ENCODE assay signal across 27 mouse cellular contexts in genomic region chr7:104103913-104104756, GRCm38 (mm10). TPM values are rescaled to one million over a fixed set of nuclear protein-coding genes. Genes with fewer than 3 reads are reported as not detected.
DNase-seq lines count a peak whose midpoint lies in the region; ATAC-seq lines count a peak whose summit lies in the region.
"Had no signal": no experiment of that assay in that cellular context is flagged by ENCODE, and none has a peak within 500 bp of the region (broad histone marks: within the 10 kb centered on the region; RNA-seq: fewer than 3 reads in every experiment).

No protein-coding gene starts in this region.

- H3K4me3 ChIP-seq in liver, embryonic 13.5 days (replicated peaks) = no peak overlapping the region
- H3K4me3 ChIP-seq: forebrain, embryonic 12.5 days; hindbrain, embryonic 10.5 days; limb, embryonic 13.5 days; midbrain, embryonic 12.5 days had no signal

- no peaks in the 10 kb centered on the region for H3K36me3 ChIP-seq in liver, embryonic 13.5 days
- H3K36me3 ChIP-seq: forebrain, embryonic 12.5 days; hindbrain, embryonic 10.5 days; limb, embryonic 13.5 days; midbrain, embryonic 12.5 days had no signal

- H3K9me3 ChIP-seq in liver, embryonic 13.5 days (replicated peaks) = no peaks in the 10 kb centered on the region
- H3K9me3 ChIP-seq: forebrain, embryonic 12.5 days; hindbrain, embryonic 10.5 days; midbrain, embryonic 12.5 days had no signal

- peak; percentile 100 for ATAC-seq in common myeloid progenitor, adult 5-6 weeks (replicated peaks; ENCODE audit: low read depth, poor library complexity, severe bottlenecking)
- ATAC-seq in liver, embryonic 13.5 days (ENCODE audit: low read depth) = peak; percentile 74
- ATAC-seq: Patski had no signal

- no peak overlapping the region for H3K27ac ChIP-seq in liver, embryonic 13.5 days
- H3K27ac ChIP-seq: forebrain, embryonic 12.5 days; hindbrain, embryonic 10.5 days; kidney, postnatal 0 days; limb, embryonic 13.5 days; midbrain, embryonic 12.5 days had no signal

- H3K27me3 ChIP-seq in liver, embryonic 13.5 days = no peaks in the 10 kb centered on the region
- H3K27me3 ChIP-seq: forebrain, embryonic 12.5 days; limb, embryonic 13.5 days; midbrain, embryonic 12.5 days; Patski had no signal

- no peak overlapping the region for H3K9ac ChIP-seq in liver, embryonic 13.5 days
- H3K9ac ChIP-seq: forebrain, embryonic 12.5 days; limb, embryonic 13.5 days; midbrain, embryonic 12.5 days had no signal

- H3K4me1 ChIP-seq in liver, embryonic 13.5 days (replicated peaks) = no peaks in the 10 kb centered on the region
- H3K4me1 ChIP-seq: forebrain, embryonic 12.5 days; hindbrain, embryonic 10.5 days; limb, embryonic 13.5 days; midbrain, embryonic 12.5 days had no signal

- DNase-seq in embryo, embryonic 10.5 days (ENCODE audit: low spot score) = peak; percentile 9
- DNase-seq in embryo, embryonic 11 days = no peak
- no peak for DNase-seq in liver, embryonic 13.5 days
- DNase-seq in mesoderm, embryonic 11.5 days (ENCODE audit: low read depth, low spot score) = peak; percentile 51
- DNase-seq in natural killer cell, adult 2 months (ENCODE audit: low spot score in 2 of 2) = no peak
- no peak for DNase-seq in adrenal gland, postnatal 14 days
- no peak for DNase-seq in heart, adult 11 months
- DNase-seq: adrenal gland, postnatal 10 days; cerebellum, adult 9-11 months; gastrocnemius, postnatal 14 days; kidney, adult 18-20 months; lung, adult 2 months; right cerebral cortex, postnatal 4 days had no signal

- no peak overlapping the region for H3K4me2 ChIP-seq in liver, embryonic 13.5 days
- H3K4me2 ChIP-seq: forebrain, embryonic 12.5 days; limb, embryonic 13.5 days; midbrain, embryonic 12.5 days had no signal

- 18% methylated on average over 4 of the region's 4 CpGs for WGBS in liver, embryonic 13.5 days (ENCODE audit: insufficient replicate concordance)

RNA-seq across cellular contexts. Expression of gene Olfr646, which starts 0.5 kb away (rescaled TPM):
- total RNA-seq in common myeloid progenitor, adult 5-6 weeks (2017) = not detected in 2 replicates
- polyA plus RNA-seq in liver, embryonic 13.5 days (2015; fragmentation: Nextera tagmentation; extraction: Ambion mirVana) = not detected in 2 replicates
- total RNA-seq in adrenal gland, postnatal 14 days (2021) = not detected in 2 replicates
- total RNA-seq: adrenal gland, postnatal 10 days; gastrocnemius, postnatal 14 days; layer of hippocampus, adult 18-20 months; layer of hippocampus, postnatal 25 days; left cerebral cortex, postnatal 10 days had no signal
- polyA plus RNA-seq: brain, embryonic 14.5 days; embryonic facial prominence, embryonic 11.5 days; forebrain, embryonic 12.5 days; heart, embryonic 16.5 days; hindbrain, embryonic 10.5 days; kidney, postnatal 0 days; limb, embryonic 13.5 days; lung, adult 2 months; midbrain, embryonic 12.5 days; stomach, embryonic 16.5 days had no signal

RNA-seq across cellular contexts. Expression of gene Olfr645, which starts 18.9 kb away (rescaled TPM):
- total RNA-seq in common myeloid progenitor, adult 5-6 weeks (2017) = not detected in 2 replicates
- polyA plus RNA-seq in liver, embryonic 13.5 days (2015; fragmentation: Nextera tagmentation; extraction: Ambion mirVana) = not detected in 2 replicates
- total RNA-seq in adrenal gland, postnatal 14 days (2021) = not detected in 2 replicates
- total RNA-seq: adrenal gland, postnatal 10 days; gastrocnemius, postnatal 14 days; layer of hippocampus, adult 18-20 months; layer of hippocampus, postnatal 25 days; left cerebral cortex, postnatal 10 days had no signal
- polyA plus RNA-seq: brain, embryonic 14.5 days; embryonic facial prominence, embryonic 11.5 days; forebrain, embryonic 12.5 days; heart, embryonic 16.5 days; hindbrain, embryonic 10.5 days; kidney, postnatal 0 days; limb, embryonic 13.5 days; lung, adult 2 months; midbrain, embryonic 12.5 days; Patski; stomach, embryonic 16.5 days had no signal

RNA-seq across cellular contexts. Expression of gene Ubqln5, which starts 25.5 kb away (rescaled TPM):
- not detected in 2 replicates for total RNA-seq in common myeloid progenitor, adult 5-6 weeks (2017)
- polyA plus RNA-seq in liver, embryonic 13.5 days (2015; fragmentation: Nextera tagmentation; extraction: Ambion mirVana) = not detected in 2 replicates
- total RNA-seq in adrenal gland, postnatal 14 days (2021) = not detected in 2 replicates
- total RNA-seq: adrenal gland, postnatal 10 days; gastrocnemius, postnatal 14 days; layer of hippocampus, adult 18-20 months; layer of hippocampus, postnatal 25 days; left cerebral cortex, postnatal 10 days had no signal
- polyA plus RNA-seq: brain, embryonic 14.5 days; embryonic facial prominence, embryonic 11.5 days; forebrain, embryonic 12.5 days; heart, embryonic 16.5 days; hindbrain, embryonic 10.5 days; kidney, postnatal 0 days; limb, embryonic 13.5 days; lung, adult 2 months; midbrain, embryonic 12.5 days; Patski; stomach, embryonic 16.5 days had no signal

RNA-seq across cellular contexts. Expression of gene Olfr644, which starts 32.5 kb away (rescaled TPM):
- total RNA-seq in common myeloid progenitor, adult 5-6 weeks (2017) = not detected in 2 replicates
- polyA plus RNA-seq in liver, embryonic 13.5 days (2015; fragmentation: Nextera tagmentation; extraction: Ambion mirVana) = not detected in 2 replicates
- total RNA-seq in adrenal gland, postnatal 14 days (2021) = not detected in 2 replicates
- total RNA-seq: adrenal gland, postnatal 10 days; gastrocnemius, postnatal 14 days; layer of hippocampus, adult 18-20 months; layer of hippocampus, postnatal 25 days; left cerebral cortex, postnatal 10 days had no signal
- polyA plus RNA-seq: brain, embryonic 14.5 days; embryonic facial prominence, embryonic 11.5 days; forebrain, embryonic 12.5 days; heart, embryonic 16.5 days; hindbrain, embryonic 10.5 days; kidney, postnatal 0 days; limb, embryonic 13.5 days; lung, adult 2 months; midbrain, embryonic 12.5 days; Patski; stomach, embryonic 16.5 days had no signal

RNA-seq across cellular contexts. Expression of gene Olfr643, which starts 33.1 kb away (rescaled TPM):
- total RNA-seq in common myeloid progenitor, adult 5-6 weeks (2017) = not detected in 2 replicates
- polyA plus RNA-seq in liver, embryonic 13.5 days (2015; fragmentation: Nextera tagmentation; extraction: Ambion mirVana) = not detected in 2 replicates
- not detected in 2 replicates for total RNA-seq in adrenal gland, postnatal 14 days (2021)
- total RNA-seq: adrenal gland, postnatal 10 days; gastrocnemius, postnatal 14 days; layer of hippocampus, adult 18-20 months; layer of hippocampus, postnatal 25 days; left cerebral cortex, postnatal 10 days had no signal
- polyA plus RNA-seq: brain, embryonic 14.5 days; embryonic facial prominence, embryonic 11.5 days; forebrain, embryonic 12.5 days; heart, embryonic 16.5 days; hindbrain, embryonic 10.5 days; kidney, postnatal 0 days; limb, embryonic 13.5 days; lung, adult 2 months; midbrain, embryonic 12.5 days; Patski; stomach, embryonic 16.5 days had no signal

Comparison
In these comparisons a context has a peak if more than half of its experiments do, and no peak if none do; other contexts are left out.
1. DNase-seq: peak in embryo, embryonic 10.5 days (single experiment) and mesoderm, embryonic 11.5 days (single experiment); none in embryo, embryonic 11 days (single experiment), liver, embryonic 13.5 days (single experiment), natural killer cell, adult 2 months (0 of 2), adrenal gland, postnatal 14 days (single experiment) and heart, adult 11 months (single experiment).